Mouse (Mus musculus) bone marrow, adult 2 months (tissue): ENCODE measurements around the gene Dnaaf2.

Experiments
- CTCF ChIP-seq: fragments of 200-500 bp; IDR thresholded peaks from 2 replicates; pipeline ENCODE4 v1.5.1; 2011; ENCODE audit warnings: low read length, control low read depth; ENCODE audit not compliant: control insufficient read depth, insufficient read depth
- POLR2A ChIP-seq: fragments of 200-500 bp; IDR thresholded peaks from 2 replicates; pipeline ENCODE4 v1.6.1; 2011; ENCODE audit warnings: low read depth, mild to moderate bottlenecking, control low read depth, low read length, borderline replicate concordance; ENCODE audit not compliant: control insufficient read depth

DNA sequence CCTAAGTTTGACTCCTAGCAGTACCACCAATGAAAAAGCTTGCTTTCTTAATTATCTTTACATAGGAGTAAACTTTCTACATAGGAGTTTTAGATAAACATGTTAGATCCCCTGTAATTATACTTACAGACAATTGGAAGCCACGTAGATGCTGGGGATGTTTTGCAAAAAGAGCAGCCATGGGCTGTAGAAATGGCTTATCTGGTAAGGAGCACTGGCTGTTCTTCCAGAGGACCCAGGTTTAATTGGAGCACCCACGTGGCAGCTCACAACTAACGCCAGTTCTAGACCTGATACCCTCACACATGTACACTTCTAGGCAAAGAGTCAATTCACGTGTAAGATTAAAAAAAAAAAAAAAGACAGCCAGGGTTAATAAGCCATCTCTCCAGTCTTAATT, 16.4 kb downstream of the Dnaaf2 start:
- TF ChIP-seq POLR2A: no peak
- TF ChIP-seq CTCF: no peak
